Mouse (Mus musculus) heart, postnatal 10 days (tissue): ENCODE results near the gene Prrg2. TPM values are rescaled to one million over a fixed set of nuclear protein-coding genes. Genes with fewer than 3 reads are reported as not detected.
"Not testable (repeated sequence)": the region's sequence is repeated elsewhere in the genome, so short reads cannot be mapped to it uniquely, and the experiment has no call there.

ENCODE experiments used
- DNase-seq, 2 experiments: peaks; one replicate each; pipeline ENCODE4 v3.0.0; 2021
- intact Hi-C: fragments of 180-260 bp; cut with DNase I; formaldehyde crosslinking; loops from one replicate; pipeline ENCODE4 v1.15.1; 2025
- total RNA-seq, 2 experiments: library from RNA; stranded (reverse); gene quantifications; 2 replicates each; pipeline ENCODE4 v1.2.3; 2021

Prrg2 gene
- total RNA-seq, 2 experiments from 2014 or later, result 10.9 to 11.3 TPM

DNA sequence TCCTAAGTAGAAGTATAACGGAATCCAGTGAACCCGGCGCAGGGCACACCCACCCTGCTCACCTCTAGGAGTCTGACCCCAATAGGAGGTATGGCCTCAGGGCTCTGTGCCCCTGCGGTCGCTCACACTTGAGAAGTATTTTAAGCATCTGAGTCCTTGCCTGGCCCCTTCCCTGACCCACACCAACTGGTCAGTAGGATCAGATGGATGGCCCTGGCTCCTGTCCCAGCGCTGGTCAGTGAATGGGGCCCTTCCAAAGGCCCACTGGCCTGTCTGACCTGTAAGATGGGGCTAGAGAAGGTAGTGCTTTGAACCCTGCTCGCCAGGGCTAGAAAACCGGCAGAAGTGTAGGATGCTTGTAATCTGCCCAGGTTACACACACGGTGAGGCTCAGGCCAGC is 21.6 kb downstream of the Prrg2 start:
- DNase-seq, result no peak
- intact Hi-C loops, result no loop called here

DNA sequence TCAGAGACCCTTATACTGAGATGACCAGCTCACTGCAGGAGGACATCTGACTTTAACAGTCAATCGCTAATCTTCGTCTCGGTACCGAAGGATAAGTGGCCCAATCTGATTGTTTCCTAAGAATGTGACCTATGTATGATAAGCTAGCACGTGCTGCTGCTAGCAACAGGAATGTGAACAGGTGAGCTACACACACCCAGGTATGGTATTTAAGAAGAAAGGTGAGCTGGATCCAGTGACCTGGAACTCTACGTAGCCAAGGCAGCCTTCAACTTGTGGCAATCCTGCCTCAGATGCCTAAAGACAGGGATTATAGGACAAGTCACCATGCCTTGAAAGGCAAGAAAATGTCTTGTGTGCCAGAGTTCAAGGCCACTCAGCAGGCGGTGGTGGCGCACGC is 24.1 kb downstream of the Prrg2 start:
- intact Hi-C loops, result no loop called here
- DNase-seq, result no peak

DNA sequence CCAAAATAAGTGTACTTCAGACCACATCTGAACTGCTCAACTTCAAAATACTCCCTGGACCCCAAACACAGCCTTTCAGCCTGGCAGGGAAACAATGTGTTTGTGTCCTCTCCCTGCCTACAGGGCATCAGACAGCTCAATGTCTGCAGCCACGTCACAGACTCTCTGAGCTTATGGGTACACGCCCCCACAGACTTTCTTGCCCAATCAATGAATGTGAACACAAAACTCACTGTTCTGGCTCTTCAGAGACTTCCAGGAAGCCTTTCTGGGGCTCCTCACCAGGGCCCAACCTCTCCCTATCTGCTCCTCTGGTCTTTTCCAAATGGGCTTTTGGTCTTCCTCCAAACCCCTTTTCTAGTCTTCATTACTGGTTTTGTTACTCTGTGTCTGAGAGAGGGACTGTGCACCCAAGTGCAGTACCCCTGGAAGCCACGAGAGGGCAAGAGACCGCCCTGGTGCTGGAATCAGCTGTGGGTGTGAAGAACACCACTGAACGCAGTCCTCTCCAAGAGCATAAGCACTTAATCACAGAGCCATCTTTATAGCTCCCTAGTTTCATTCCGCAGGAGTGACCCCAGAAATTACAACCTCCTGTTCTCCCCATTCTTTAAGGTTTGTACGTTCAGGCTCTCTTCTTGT is 24.6 kb downstream of the Prrg2 start:
- intact Hi-C loops, result no loop called here
- peak; percentile 59 to 76 for DNase-seq

DNA sequence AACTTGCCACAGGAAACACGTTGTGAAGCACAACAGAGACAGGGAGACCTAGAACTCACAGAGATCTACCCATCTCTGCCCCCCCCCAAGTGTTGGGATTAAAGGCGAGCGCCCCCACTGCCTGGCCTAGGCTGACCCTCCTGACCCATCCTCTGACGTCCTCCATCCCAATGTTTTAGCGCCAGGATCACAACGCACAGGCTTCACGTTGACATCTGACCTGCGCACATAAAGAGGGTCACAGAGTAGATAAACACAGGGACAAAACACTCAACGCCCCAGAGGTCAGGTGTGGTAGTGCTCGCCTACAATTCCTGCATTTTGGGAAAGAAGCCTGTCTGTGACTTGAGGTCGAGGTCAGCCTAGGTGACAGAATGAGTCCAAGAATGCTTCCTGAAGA is 25.8 kb downstream of the Prrg2 start:
- intact Hi-C loops, result no loop called here
- no peak for DNase-seq

GRCm38 (mm10) chr7:45035631-45036030 is 26.8 kb downstream of the Prrg2 start:
- DNase-seq, result no peak
- intact Hi-C loops, result no loop called here

- intact Hi-C loops, result no loop called here
- DNase-seq, result no peak
These were observed 28.6 kb downstream of the Prrg2 start for GRCm38 (mm10) chr7:45033722-45034359.

GRCm38 (mm10) chr7:45030857-45031256 is 31.6 kb downstream of the Prrg2 start:
- intact Hi-C loops, result no loop called here
- DNase-seq, result no peak

- no peak for DNase-seq
- intact Hi-C loops, result no loop called here
These were observed 32.5 kb downstream of the Prrg2 start for GRCm38 (mm10) chr7:45029995-45030394.

- no peak for DNase-seq
- intact Hi-C loops, result no loop called here
These were observed 34.1 kb downstream of the Prrg2 start for GRCm38 (mm10) chr7:45028351-45028750.

DNA sequence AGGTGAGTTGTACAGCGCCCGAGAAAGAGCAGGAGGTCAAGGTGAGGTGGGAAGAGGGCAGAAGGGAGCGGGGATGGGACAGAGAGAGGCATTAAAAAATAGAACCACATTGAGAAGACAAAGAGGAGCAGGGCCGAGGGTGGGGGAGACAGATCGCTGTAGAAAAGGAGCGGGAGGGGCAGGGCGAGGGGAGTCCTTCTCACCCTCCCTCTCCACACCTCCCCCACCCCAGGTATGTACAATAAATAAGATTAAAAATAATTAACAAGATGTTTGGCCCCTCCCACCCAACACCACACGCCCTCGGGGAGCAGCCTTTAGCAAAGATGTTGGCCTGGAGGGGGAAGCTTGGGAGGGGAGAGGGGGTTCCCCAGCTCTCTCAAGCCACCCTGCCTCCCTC is 34.7 kb downstream of the Prrg2 start:
- intact Hi-C loops, result no loop called here
- no peak for DNase-seq

- no peak for DNase-seq
These were observed 36.2 kb downstream of the Prrg2 start for GRCm38 (mm10) chr7:45026256-45026655.

GRCm38 (mm10) chr7:45025601-45026220 is 36.8 kb downstream of the Prrg2 start:
- intact Hi-C loops, result no loop called here
- DNase-seq, result no peak

More at GRCm38 (mm10) chr7:45026256-45026655, 36.2 kb downstream of the Prrg2 start:
- intact Hi-C loops, result no loop called here

DNA sequence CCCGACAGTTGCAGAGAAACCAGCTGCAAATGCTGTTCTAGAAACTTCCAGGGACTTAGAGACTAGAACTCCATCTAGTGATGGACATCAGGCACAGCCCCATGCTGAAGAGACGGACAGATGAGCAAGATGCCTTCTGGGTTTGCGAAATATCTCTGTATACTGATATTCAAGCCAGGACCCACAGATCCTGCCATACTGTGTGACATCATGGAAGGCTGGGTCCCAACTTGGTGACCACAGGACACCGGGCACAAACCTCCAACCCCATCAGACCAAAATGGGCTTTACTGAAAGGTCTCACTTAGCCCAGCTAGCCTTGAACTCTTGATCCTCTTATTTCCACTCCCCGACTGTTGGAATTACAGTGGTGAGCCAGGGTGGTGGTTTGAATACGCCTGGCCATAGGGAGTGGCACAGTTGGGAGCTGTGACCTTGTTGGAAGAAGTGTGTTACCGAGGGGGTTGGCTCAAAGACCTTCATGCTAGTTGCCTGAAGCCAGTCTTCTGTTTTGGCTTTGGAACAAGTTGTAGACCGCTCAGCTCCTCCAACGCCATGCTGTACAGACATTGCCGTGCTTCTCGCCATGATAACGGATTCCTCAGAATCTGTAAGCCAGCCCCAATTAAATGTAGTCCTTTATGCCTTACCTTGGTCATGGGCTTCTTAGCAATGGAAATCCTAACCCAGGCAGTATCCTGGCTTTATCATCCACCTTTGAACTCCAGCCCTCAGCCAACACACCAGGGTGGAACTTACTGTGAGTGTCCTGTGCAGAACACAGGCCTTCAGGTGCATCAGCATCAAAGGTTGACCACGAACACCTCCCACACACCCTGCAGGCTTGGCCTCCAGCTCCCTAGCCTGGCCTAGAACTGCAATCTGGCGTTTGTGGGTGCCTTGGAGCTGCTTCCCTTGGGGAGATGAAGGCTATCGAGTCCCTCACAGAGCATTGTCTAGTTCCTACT is 37.9 kb downstream of the Prrg2 start:
- intact Hi-C loops, result no loop called here
- DNase-seq, result no peak

GRCm38 (mm10) chr7:45023711-45024110 is 38.8 kb downstream of the Prrg2 start:
- DNase-seq, intact Hi-C loops: not testable (repeated sequence)

- intact Hi-C loops, result loop anchor here (2.0 kb wide), 2 partner anchors 33 to 43 kb away; partner anchors contain the start of genes Nosip, Prr12 and Prrg2
- DNase-seq, result no peak
These were observed 42.3 kb downstream of the Prrg2 start for GRCm38 (mm10) chr7:45020225-45020624.

DNA sequence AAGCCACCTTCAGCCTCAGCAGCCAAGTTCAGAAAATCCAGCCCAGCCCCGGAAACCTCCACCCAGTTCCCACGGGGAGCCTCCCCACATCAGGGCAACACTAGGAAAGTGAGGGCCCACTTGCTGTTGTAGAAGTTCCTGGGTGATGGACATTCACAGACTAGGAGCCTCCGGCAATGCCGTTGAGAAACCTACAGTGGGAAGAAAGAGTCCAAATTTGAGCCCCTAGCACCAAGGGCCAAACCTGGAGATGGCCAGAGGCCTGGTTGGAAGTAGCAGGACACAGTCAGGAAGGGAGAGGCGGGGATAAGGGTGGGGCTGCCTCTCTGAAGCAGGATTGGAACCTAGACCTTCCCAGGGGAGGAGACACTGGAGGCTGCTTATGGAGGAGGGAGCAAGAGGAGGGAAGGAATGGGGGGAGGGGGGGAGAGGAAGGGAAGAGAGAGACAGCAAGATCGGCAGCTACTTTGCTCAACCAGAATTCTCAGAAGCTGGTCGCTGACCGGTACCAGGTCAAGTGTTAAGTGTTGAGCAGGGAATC is 43.4 kb downstream of the Prrg2 start:
- DNase-seq, result peak; percentile 81 to 87
- intact Hi-C loops, result no loop called here

DNA sequence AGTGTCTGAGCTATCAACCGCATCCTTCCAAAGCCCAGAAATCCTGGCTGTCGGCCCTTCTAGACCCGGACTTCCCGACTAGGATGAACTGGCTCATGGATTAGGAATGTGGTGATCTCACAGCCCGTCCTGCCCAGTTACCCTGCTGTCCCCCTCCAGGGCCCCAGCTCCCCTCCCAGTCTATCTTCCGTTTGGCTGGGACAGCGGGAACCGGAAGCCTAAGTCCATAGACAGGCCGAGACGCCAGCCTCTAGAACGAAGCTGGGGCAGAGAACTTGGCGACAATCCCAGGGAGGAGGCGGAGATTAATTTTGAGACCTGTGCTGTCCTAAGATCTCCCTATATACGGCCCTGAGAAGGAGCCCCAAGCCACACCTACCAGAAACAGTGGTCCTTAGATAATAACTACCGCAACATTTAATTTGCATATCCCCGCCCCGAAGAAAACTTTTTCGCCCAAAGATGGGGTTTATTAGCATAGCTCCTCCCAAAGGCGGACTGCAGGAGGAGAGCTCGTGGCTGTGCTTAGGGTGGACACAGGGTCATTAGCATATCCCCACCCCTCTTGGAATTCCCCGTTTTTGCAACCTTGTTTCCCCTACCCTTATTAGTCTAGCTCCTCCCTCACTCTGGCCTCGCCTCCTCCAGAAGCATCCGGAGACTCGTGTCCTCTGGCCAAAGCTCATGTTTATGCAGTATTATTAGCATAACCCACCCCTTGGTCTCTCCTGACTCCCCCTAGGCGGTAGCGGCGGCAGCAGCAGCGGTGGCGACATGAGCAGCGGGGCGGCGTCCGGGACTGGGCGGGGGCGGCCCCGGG is 45.0 kb downstream of the Prrg2 start, which contains the start of gene Rras:
Gene Rras, plus strand, starts transcription at position 720 of the 820 bp plus-strand sequence.
- DNase-seq, result peak; percentile 96
- intact Hi-C loops, result no loop called here

GRCm38 (mm10) chr7:45016761-45017160 is 45.7 kb downstream of the Prrg2 start:
- intact Hi-C loops, result loop anchor here (1.0 kb wide), 1 partner anchor 30 kb away; the partner anchor contains the start of gene Prmt1
- no peak for DNase-seq

- intact Hi-C loops, result loop anchor here (1.0 to 2.0 kb wide), 2 partner anchors 17 to 30 kb away; partner anchors contain the start of genes Bcl2l12 and Prmt1
These were observed 46.4 kb downstream of the Prrg2 start, which contains the start of gene Scaf1 for GRCm38 (mm10) chr7:45015957-45016612. Gene Scaf1 (minus strand): TSS chr7:45016363.

More at GRCm38 (mm10) chr7:45015957-45016612, 46.4 kb downstream of the Prrg2 start, which contains the start of gene Scaf1:
- peak; percentile 100 for DNase-seq
